Mouse (Mus musculus) cortical plate, adult 2 months (tissue): Measurements from ENCODE around the gene Galnt6. TPM values are rescaled to one million over a fixed set of nuclear protein-coding genes. Genes with fewer than 3 reads are reported as not detected.
A peak's percentile ranks its signal among the peaks of the same experiment; 100 is the strongest.

Experiments used
- H3K27ac ChIP-seq: fragments of 200-500 bp; 2 replicates; pipeline ENCODE4 v1.5.1; 2012; ENCODE audit warnings: low read length, control low read depth, inconsistent platforms; ENCODE audit not compliant: insufficient read depth
- H3K4me1 ChIP-seq: fragments of 200-500 bp; 2 replicates; pipeline ENCODE4 v1.6.1; 2011; ENCODE audit warnings: low read length; ENCODE audit not compliant: control insufficient read depth, insufficient read depth
- H3K4me3 ChIP-seq: fragments of 200-500 bp; 2 replicates; pipeline ENCODE4 v1.5.1; 2011; ENCODE audit warnings: mild to moderate bottlenecking, low read length, control low read depth; ENCODE audit not compliant: insufficient read depth
- CTCF ChIP-seq: fragments of 200-500 bp; IDR thresholded peaks from 2 replicates; pipeline ENCODE4 v1.5.1; 2011; ENCODE audit warnings: mild to moderate bottlenecking, control low read depth, low read length; ENCODE audit not compliant: insufficient read depth; ENCODE audit errors: extremely low read depth
- POLR2A ChIP-seq: fragments of 200-500 bp; IDR thresholded peaks from 2 replicates; pipeline ENCODE4 v1.6.1; 2011; ENCODE audit warnings: mild to moderate bottlenecking, low read length, control low read depth; ENCODE audit not compliant: insufficient read depth; ENCODE audit errors: extremely low read depth
- polyA plus RNA-seq: library from polyadenylated mRNA; depleted of rRNA; stranded (reverse); fragments of >200 nt; gene quantifications from 2 replicates; pipeline ENCODE4 v1.2.3, GENCODE M21; 2012

Gene Galnt6
- polyA plus RNA-seq, 1 experiment, result 8.2 TPM

DNA sequence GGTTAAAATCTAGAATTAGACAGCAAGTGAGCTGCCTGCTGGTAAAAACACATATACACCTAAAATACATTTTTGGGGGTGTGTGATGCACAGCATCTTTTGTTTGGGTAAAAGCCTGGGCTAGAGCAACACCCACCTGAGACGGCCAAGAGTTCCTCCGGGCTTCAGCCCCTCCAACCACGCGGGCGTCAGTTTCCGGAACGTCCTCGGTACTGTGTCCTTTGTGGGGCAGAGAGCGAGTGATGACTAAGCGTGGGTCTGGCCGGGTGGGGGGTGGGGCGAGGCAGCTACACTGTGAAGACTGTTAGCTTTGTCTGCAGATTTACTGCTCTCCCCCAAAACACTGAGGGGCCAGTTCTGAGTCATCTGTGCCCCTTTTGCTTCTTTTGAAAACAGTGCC, 42.2 kb downstream of the Galnt6 start:
- TF ChIP-seq CTCF, result no peak
- TF ChIP-seq POLR2A, result no peak
- Histone ChIP-seq H3K4me1 (no peaks in the 10 kb centered on the region), H3K27ac (no peak overlapping the region), H3K4me3 (no peak overlapping the region)

DNA sequence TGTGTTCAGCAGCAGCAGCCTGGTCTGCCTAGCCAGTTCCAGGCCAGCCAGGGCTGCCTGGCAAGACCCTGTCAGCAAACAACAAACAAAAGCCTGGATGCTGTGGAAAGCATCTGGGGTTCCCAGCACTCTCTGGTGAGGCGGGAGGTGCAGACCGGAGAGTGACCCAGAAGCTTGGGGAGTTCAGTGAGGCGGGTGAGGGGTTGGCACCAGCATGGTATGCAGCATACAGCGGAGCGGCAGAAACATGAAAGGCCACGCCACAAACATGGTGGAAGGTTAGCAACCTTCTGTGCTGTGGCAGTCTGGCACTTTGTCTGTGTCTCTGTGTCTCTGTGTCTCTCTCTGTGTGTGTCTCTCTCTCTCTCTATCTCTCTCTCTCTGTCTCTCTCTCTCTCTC, 42.7 kb downstream of the Galnt6 start:
- Histone ChIP-seq H3K4me3 (no peak overlapping the region), H3K4me1 (no peaks in the 10 kb centered on the region), H3K27ac (no peak overlapping the region)
- TF ChIP-seq CTCF (no peak), POLR2A (no peak)

DNA sequence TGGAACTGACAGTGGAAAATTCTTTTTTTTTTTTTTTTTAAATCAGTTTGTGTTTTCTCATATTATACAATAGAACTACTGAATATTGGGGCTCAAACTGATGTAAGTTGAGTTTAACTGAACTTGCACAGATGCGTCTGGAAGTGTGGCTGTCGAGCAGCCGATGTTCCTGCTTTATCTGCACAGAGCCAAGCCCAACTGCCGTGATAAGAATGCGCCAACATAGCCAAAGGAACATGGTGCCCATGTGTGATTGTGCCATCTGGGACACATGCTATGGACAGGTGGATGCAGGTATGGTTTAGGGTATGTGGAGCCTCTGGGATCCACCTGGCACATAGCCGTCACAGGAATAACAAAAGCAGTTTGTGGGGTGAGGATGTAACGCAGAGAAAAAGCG, 43.3 kb downstream of the Galnt6 start:
- TF ChIP-seq POLR2A (no peak), CTCF (no peak)

DNA sequence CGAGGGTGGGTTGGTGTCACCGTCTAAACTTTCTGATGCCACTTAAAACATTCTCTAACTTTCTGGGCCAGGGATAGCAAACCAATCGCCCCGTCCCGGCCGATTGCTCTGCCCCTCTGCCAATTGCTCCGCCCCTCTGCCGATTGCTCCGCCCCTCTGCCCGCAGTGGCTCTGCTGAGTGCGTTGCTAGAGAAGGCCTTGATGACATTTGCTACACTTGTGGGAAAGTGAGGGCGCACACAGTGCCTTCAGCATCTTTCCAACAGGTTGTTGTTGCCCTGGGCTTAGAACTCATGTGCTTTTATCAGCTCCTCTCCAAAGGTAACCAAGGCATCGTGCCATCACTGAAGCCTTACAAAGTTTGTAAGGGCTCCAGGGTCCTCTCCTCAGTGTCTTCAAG, 43.9 kb downstream of the Galnt6 start:
- TF ChIP-seq POLR2A (no peak), CTCF (no peak)
- Histone ChIP-seq H3K4me1 (no peaks in the 10 kb centered on the region), H3K4me3 (no peak overlapping the region), H3K27ac (no peak overlapping the region)

More for the DNA sequence above, 43.3 kb downstream of the Galnt6 start:
- no peak overlapping the region for H3K27ac ChIP-seq
- no peaks in the 10 kb centered on the region for H3K4me1 ChIP-seq
- H3K4me3 ChIP-seq, result no peak overlapping the region

DNA sequence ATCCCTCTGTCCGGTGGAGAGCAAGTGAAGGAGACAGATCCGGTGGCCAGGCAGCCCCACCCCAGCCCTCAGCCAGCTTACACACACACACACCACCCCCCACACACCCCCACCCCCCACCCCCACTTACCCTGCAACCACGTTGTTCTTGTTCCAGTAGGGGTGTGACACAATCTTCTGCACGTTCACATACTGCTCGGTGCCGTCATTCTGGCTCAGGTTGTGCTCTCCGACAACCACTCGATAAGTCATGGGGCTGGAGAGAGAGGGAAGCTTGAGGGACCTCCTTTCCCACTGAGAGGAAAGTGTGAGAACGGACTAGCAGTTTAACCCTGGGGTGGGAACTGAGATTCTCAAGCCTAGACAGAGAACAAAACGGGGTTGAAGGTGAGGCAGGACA, 44.7 kb downstream of the Galnt6 start:
- Histone ChIP-seq H3K27ac (no peak overlapping the region), H3K4me1 (no peaks in the 10 kb centered on the region), H3K4me3 (no peak overlapping the region)
- no peak for TF ChIP-seq POLR2A
- TF ChIP-seq CTCF, result no peak

DNA sequence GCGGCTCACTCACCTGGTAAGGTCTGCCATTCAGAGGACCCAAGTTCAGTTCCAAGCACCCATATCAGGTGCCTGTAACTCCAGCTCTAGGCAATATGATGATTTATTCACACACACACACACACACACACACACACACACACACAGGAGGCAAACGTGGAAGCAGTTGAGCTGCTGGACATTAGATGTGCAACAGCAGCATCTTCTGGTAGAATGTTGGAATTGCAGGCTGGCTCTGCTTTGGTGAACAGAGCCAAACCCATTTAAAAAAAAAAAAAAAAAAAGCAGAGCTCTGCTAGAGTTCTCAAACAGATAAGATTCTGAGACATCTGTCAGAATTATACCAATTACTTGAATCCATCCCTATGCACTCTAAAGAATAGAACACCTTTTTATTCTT, 46.1 kb downstream of the Galnt6 start:
- H3K4me1 ChIP-seq, result no peaks in the 10 kb centered on the region
- H3K4me3 ChIP-seq, result no peak overlapping the region
- TF ChIP-seq CTCF (peak; percentile 97), POLR2A (no peak)
- H3K27ac ChIP-seq, result no peak overlapping the region

DNA sequence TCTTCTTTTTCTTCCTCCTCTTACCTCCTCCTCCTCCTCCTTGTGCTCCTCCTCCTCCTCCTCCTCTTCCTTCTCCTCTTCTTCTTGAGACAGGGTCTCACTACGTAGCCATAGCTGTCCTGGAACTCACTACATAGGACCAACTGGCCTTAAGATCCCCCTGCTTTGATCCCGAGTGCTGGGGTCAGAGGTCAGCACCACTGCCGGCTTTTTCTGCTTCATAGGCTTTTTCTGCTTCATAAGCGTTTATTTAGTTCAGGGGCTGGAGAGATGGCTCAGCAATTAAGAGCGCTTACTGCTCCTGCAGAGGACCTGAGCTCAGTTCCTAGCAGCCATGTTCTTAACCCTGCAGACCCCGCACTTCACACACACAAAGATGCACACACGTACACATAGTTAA, 47.4 kb downstream of the Galnt6 start:
- no peak for TF ChIP-seq POLR2A
- no peak for TF ChIP-seq CTCF
- H3K27ac ChIP-seq, result no peak overlapping the region
- H3K4me3 ChIP-seq, result no peak overlapping the region
- no peaks in the 10 kb centered on the region for H3K4me1 ChIP-seq

DNA sequence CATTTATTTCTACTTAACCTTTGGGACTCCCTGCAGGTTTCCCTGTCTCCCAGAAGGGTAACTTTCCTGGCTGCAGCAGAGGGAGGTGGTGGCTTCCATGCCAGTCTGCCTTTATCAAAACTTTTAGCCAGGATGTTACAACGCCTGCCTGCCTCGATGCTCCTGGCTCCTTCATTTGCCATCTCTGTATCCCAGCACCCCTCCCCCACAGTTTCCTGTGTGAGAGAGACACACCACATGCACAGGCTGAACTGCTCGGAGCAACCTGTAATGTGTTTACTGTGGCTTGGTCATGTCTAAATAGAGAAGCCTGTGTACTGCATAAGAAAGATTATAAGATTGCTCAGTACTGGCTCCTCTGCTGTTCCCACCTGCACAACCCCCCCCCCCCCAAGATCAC, 48.8 kb downstream of the Galnt6 start:
- Histone ChIP-seq H3K27ac (no peak overlapping the region), H3K4me3 (no peak overlapping the region), H3K4me1 (no peaks in the 10 kb centered on the region)
- TF ChIP-seq CTCF, result no peak
- no peak for TF ChIP-seq POLR2A

DNA sequence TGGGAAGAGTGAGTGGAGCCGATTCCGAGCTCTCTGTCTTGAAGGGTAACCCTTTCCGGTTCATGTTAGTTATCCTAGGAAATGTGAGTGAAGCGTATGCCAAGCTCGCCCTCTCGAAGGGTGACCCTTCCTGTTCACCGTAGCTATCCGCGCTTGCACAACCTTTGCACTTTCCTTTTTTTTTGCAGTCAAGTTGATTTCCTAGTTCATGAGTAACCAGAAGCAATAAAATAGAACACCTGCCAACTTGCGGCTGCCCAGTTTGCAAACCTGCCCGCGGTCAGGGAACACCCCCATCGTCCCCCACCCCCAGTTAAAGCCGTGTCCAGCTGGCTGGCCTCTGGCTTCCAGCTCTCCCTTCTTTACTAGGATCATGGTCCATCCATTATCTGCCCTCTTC, 50.2 kb downstream of the Galnt6 start:
- no peak for TF ChIP-seq POLR2A
- TF ChIP-seq CTCF, result no peak
- no peaks in the 10 kb centered on the region for H3K4me1 ChIP-seq
- H3K27ac ChIP-seq, result no peak overlapping the region
- no peak overlapping the region for H3K4me3 ChIP-seq

DNA sequence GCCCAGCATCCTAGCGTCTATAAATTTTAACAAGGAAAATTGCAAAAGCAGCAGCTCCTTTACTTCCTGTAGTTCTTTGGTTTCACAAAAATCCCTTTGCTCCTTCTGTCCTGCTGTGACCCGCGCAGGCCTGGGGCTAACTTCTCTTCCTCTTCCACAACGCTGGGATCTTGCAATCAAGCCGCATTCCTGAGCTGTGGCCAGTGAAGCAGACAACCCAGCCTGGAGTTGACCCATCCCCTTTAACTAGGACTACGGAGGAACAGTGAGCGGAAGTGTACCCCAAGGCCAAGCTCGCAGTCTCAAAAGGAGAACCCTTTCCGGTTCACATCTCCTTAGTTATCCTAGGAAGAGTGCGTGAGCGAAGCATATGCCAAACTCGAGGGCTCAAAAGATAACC, 50.6 kb downstream of the Galnt6 start:
- Histone ChIP-seq H3K4me3 (no peak overlapping the region), H3K27ac (no peak overlapping the region), H3K4me1 (no peaks in the 10 kb centered on the region)
- TF ChIP-seq CTCF (no peak), POLR2A (no peak)

DNA sequence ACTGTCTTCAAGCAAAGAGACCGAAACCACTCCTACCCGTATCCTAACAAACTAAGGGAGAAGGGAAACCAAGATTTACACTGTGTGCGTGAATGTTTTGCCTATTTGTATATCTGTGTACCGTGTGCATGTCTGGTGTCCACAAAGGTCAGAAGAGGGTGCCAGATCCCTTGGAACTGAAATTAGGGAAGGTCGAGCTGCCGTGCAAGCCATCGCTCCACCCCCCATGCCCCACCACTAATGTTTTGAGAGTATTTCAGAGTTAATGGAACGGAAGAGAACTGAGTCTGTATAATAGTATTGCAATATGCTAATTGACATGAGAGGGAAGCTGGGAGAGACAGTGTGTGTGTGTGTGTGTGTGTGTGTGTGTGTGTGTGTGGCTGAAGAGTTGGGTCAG, 51.5 kb downstream of the Galnt6 start:
- TF ChIP-seq CTCF, result no peak
- no peak for TF ChIP-seq POLR2A
- Histone ChIP-seq H3K4me1 (no peaks in the 10 kb centered on the region), H3K4me3 (no peak overlapping the region)

More for the DNA sequence above, 51.5 kb downstream of the Galnt6 start:
- H3K27ac ChIP-seq, result no peak overlapping the region
